Mouse (Mus musculus) erythroblast, embryonic 14.5 days (primary cell): ENCODE results near the gene Pde4b. TPM values are rescaled to one million over a fixed set of nuclear protein-coding genes. Genes with fewer than 3 reads are reported as not detected.

ENCODE experiments used
- H3K27me3 ChIP-seq: 2 replicates; pipeline ENCODE4 v1.6.1; 2012; ENCODE audit warnings: inconsistent platforms; ENCODE audit not compliant: control insufficient read depth
- H3K36me3 ChIP-seq: 2 replicates; pipeline ENCODE4 v1.6.1; 2012; ENCODE audit warnings: mild to moderate bottlenecking, inconsistent platforms; ENCODE audit not compliant: control insufficient read depth
- H3K4me1 ChIP-seq: 2 replicates; pipeline ENCODE4 v1.6.1; 2012; ENCODE audit warnings: inconsistent platforms; ENCODE audit not compliant: control insufficient read depth
- H3K4me3 ChIP-seq: replicated peaks from 2 replicates; pipeline ENCODE3; 2012; ENCODE audit warnings: moderate library complexity, mild to moderate bottlenecking, inconsistent platforms
- H3K9me3 ChIP-seq: 2 replicates; pipeline ENCODE4 v1.6.1; 2012; ENCODE audit warnings: low read length, inconsistent platforms, mixed read lengths; ENCODE audit not compliant: control insufficient read depth
- GATA1 ChIP-seq: IDR thresholded peaks from 2 replicates; pipeline ENCODE4 v1.6.1; 2012; ENCODE audit warnings: low read length, inconsistent platforms, mixed read lengths
- TAL1 ChIP-seq: IDR thresholded peaks from 3 replicates; pipeline ENCODE4 v1.6.1; 2012; ENCODE audit warnings: low read length, inconsistent platforms, mixed read lengths
- polyA plus RNA-seq: library from polyadenylated mRNA; stranded (reverse); fragments of >175 nt; gene quantifications from 2 replicates; pipeline ENCODE4 v1.2.3, GENCODE M21; 2012

The Pde4b gene
- polyA plus RNA-seq, 1 experiment, result 0.08 TPM

DNA sequence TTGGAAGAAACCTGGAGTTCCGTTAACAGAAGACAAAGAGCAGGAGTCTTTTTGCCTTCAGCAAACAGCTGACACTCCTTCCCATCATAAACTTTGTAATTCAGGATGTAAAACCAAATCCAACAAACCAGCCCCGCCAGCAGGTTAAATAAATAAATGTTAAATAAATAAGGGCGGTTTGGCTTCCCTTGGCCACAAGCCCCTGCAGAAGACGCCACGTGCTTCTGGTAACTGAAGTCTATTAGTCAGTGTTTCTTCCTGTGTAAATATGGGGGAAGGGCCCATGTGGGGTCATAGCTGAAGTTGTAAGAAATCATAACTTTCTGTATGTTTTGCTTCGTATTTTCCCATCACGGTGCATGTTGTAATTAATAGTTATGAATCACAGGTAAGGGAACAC is 440.0 kb downstream of the Pde4b start:
- Histone ChIP-seq H3K27me3 (no peaks in the 10 kb centered on the region), H3K4me1 (no peaks in the 10 kb centered on the region), H3K9me3 (no peaks in the 10 kb centered on the region), H3K4me3 (no peak overlapping the region), H3K36me3 (no peaks in the 10 kb centered on the region)
- TF ChIP-seq TAL1 (no peak), GATA1 (no peak)

DNA sequence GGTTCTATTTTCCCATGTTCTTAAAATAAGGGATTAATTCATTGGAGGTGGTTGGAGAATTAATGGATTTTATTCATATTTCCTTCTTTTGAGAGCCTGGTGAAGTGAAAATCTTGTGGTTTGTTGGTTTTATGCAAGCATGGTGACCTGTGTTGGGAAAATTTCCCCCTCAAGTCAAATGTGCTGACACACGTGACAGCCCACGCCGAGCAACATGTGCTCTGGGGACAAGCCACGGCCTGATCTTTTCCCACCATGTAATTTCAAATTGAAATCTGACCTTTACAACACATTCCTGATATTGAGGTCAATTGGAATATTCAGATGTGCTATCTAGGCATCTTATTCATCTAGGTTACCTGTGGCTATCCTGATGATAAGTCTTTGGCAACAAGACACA is 443.5 kb downstream of the Pde4b start:
- Histone ChIP-seq H3K27me3 (no peaks in the 10 kb centered on the region), H3K9me3 (no peaks in the 10 kb centered on the region), H3K36me3 (no peaks in the 10 kb centered on the region), H3K4me3 (no peak overlapping the region), H3K4me1 (no peaks in the 10 kb centered on the region)
- no peak for TF ChIP-seq GATA1
- TF ChIP-seq TAL1, result no peak

DNA sequence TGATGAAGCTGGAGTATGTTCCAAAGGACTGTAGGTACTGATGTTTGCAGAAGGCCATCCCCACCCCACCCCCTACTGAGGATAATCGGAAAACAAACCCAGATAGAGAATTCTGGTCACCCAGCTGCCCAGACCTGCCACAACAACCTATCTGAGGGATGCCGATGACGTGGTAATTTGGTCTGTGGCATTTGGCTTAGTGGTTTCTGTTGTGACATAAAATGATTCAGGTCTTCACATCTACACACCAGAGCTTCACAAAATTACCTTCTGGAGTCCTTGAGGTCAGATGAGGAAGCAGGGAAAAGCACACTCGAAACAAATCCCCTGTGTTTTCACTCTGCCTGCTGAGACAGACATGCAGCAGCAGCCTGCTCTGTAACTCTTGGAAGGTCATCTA is 444.4 kb downstream of the Pde4b start:
- TF ChIP-seq GATA1 (no peak), TAL1 (no peak)
- H3K9me3 ChIP-seq, result no peaks in the 10 kb centered on the region
- H3K27me3 ChIP-seq, result no peaks in the 10 kb centered on the region
- no peaks in the 10 kb centered on the region for H3K36me3 ChIP-seq
- no peaks in the 10 kb centered on the region for H3K4me1 ChIP-seq
- H3K4me3 ChIP-seq, result no peak overlapping the region

- H3K4me1 ChIP-seq, result no peaks in the 10 kb centered on the region
- TF ChIP-seq GATA1, result no peak
- H3K27me3 ChIP-seq, result no peaks in the 10 kb centered on the region
- no peaks in the 10 kb centered on the region for H3K36me3 ChIP-seq
- no peaks in the 10 kb centered on the region for H3K9me3 ChIP-seq
- H3K4me3 ChIP-seq, result no peak overlapping the region
Observed at GRCm38 (mm10) chr4:102533183-102534048, 446.1 kb downstream of the Pde4b start.

DNA sequence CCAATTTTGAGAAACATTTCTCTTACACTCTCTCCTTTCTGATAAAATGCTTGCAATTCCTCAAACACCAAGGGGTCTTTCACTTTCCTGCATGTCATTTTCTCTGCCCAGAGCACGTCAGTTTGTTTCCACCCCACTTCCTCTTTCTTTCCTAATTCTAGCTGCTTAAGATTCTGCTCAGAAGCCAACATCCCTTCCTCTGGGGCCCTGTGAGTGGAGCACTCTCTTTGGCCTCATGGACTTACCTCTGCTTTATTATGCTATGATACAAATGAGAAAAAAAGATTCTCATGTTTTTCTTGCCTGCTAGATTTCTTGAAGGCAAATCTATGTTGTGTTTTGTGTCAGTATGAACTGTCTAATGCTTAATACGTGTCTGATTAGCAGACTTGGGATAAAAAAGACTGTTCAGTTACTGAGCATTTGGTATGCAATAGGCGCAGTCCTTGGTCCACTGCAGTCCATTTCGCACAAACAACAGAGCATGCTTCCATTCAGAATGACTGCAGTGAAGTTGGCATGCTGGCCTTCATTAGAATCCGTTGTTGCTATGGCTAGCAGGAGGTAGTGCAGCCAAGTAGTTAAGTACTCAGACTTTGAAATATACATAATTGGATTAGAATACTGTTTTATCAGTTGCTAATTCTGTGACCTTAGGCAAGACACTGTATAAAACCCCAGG is 446.8 kb downstream of the Pde4b start:
- Histone ChIP-seq H3K27me3 (no peaks in the 10 kb centered on the region), H3K4me3 (no peak overlapping the region), H3K36me3 (no peaks in the 10 kb centered on the region), H3K9me3 (no peaks in the 10 kb centered on the region), H3K4me1 (no peaks in the 10 kb centered on the region)
- TF ChIP-seq TAL1, result no peak
- no peak for TF ChIP-seq GATA1

- TF ChIP-seq GATA1 (no peak), TAL1 (no peak)
- Histone ChIP-seq H3K27me3 (no peaks in the 10 kb centered on the region), H3K4me3 (no peak overlapping the region), H3K4me1 (no peaks in the 10 kb centered on the region), H3K9me3 (no peaks in the 10 kb centered on the region), H3K36me3 (no peaks in the 10 kb centered on the region)
Observed at GRCm38 (mm10) chr4:102535886-102536285, 448.5 kb downstream of the Pde4b start.

DNA sequence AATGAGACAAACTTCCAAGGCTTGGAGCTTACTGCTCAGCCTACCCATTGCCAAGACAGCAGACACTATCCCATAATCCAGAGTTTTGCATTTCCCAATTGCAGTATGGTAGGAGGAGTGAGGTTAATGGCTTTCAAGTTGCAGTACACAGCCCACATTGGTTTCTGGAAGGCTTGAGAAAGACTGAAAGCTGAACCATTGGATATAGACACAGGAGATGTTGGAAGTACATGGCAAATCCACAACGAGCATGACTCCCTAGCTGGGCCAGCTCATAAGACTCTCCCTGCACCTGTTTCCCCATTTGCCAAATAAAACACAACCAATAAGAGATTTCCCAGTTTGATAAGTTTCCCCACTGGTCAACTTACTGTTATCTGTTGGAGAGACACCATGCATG is 450.9 kb downstream of the Pde4b start:
- Histone ChIP-seq H3K4me1 (no peaks in the 10 kb centered on the region), H3K4me3 (no peak overlapping the region), H3K27me3 (no peaks in the 10 kb centered on the region), H3K9me3 (no peaks in the 10 kb centered on the region), H3K36me3 (no peaks in the 10 kb centered on the region)
- TF ChIP-seq GATA1, result no peak
- no peak for TF ChIP-seq TAL1

- no peaks in the 10 kb centered on the region for H3K9me3 ChIP-seq
- no peak overlapping the region for H3K4me3 ChIP-seq
- no peaks in the 10 kb centered on the region for H3K36me3 ChIP-seq
- H3K4me1 ChIP-seq, result no peaks in the 10 kb centered on the region
- no peaks in the 10 kb centered on the region for H3K27me3 ChIP-seq
- no peak for TF ChIP-seq TAL1
- TF ChIP-seq GATA1, result no peak
Observed at GRCm38 (mm10) chr4:102538793-102539192, 451.4 kb downstream of the Pde4b start.

- no peaks in the 10 kb centered on the region for H3K9me3 ChIP-seq
- no peaks in the 10 kb centered on the region for H3K4me1 ChIP-seq
- no peaks in the 10 kb centered on the region for H3K27me3 ChIP-seq
- TF ChIP-seq GATA1 (no peak), TAL1 (no peak)
- no peaks in the 10 kb centered on the region for H3K36me3 ChIP-seq
- no peak overlapping the region for H3K4me3 ChIP-seq
Observed at GRCm38 (mm10) chr4:102539598-102540180, 452.3 kb downstream of the Pde4b start.
